Mouse (Mus musculus) megakaryocyte, embryonic 14.5 days (primary cell): ENCODE results near the gene Gpr146. TPM values are rescaled to one million over a fixed set of nuclear protein-coding genes. Genes with fewer than 3 reads are reported as not detected.
A peak's percentile ranks its signal among the peaks of the same experiment; 100 is the strongest.

Experiments
- H3K27me3 ChIP-seq: replicated peaks from 2 replicates; pipeline ENCODE3; 2012; ENCODE audit warnings: inconsistent platforms
- H3K36me3 ChIP-seq: replicated peaks from 2 replicates; pipeline ENCODE3; 2012; ENCODE audit warnings: low read length, inconsistent platforms, mixed read lengths
- H3K4me1 ChIP-seq: 2 replicates; pipeline ENCODE4 v1.6.1; 2012; ENCODE audit warnings: inconsistent platforms
- H3K4me3 ChIP-seq: replicated peaks from 2 replicates; pipeline ENCODE3; 2012; ENCODE audit warnings: moderate library complexity, mild to moderate bottlenecking, inconsistent platforms
- H3K9me3 ChIP-seq: 2 replicates; pipeline ENCODE4 v1.6.1; 2012; ENCODE audit warnings: inconsistent platforms
- FLI1 ChIP-seq: IDR thresholded peaks from 2 replicates; pipeline ENCODE4 v1.6.1; 2012; ENCODE audit warnings: low read length, inconsistent platforms, mixed read lengths
- GATA1 ChIP-seq: IDR thresholded peaks from 3 replicates; pipeline ENCODE4 v1.6.1; 2012; ENCODE audit warnings: mixed read lengths, low read length, inconsistent platforms, borderline replicate concordance
- polyA plus RNA-seq: library from polyadenylated mRNA; stranded (reverse); fragments of >175 nt; gene quantifications from 2 replicates; pipeline ENCODE4 v1.2.3, GENCODE M21; 2012; ENCODE audit warnings: low replicate concordance; ENCODE audit not compliant: insufficient read depth

The Gpr146 gene
- polyA plus RNA-seq, 1 experiment: 69.9 TPM

DNA sequence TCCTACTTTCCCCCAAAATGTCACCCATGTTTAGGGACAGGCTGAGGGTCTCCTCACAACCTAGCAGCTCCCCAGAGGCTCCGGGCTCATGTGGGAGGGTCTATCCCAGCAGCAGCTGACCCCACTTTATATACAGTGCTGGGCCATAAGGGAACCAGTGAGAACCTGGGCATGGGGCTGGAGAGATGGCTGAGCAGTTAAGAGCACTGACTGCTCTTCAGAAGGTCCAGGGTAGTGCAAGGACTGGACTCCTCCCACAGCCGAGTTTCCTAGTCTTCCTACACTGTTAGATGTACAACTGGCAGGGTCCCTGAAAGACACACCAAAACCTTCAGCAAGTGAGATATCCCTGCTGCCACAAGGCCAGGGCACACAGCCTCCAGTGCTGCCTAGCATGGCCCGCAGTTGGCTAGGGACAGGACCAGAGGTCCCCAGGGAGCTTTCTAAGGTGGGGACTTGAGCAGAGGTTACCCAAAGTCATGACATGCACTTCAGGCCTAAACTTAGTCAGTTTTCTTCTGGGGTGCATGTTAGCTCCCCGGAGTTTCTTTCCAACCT lies 19.9 kb downstream of the Gpr146 start:
- Histone ChIP-seq H3K36me3 (peaks cover 86% of the 10 kb centered on the region), H3K9me3 (no peaks in the 10 kb centered on the region), H3K27me3 (no peaks in the 10 kb centered on the region), H3K4me3 (peak overlapping the region; percentile 83), H3K4me1 (peaks cover 98% of the 10 kb centered on the region)
- TF ChIP-seq FLI1 (no peak), GATA1 (no peak)

DNA sequence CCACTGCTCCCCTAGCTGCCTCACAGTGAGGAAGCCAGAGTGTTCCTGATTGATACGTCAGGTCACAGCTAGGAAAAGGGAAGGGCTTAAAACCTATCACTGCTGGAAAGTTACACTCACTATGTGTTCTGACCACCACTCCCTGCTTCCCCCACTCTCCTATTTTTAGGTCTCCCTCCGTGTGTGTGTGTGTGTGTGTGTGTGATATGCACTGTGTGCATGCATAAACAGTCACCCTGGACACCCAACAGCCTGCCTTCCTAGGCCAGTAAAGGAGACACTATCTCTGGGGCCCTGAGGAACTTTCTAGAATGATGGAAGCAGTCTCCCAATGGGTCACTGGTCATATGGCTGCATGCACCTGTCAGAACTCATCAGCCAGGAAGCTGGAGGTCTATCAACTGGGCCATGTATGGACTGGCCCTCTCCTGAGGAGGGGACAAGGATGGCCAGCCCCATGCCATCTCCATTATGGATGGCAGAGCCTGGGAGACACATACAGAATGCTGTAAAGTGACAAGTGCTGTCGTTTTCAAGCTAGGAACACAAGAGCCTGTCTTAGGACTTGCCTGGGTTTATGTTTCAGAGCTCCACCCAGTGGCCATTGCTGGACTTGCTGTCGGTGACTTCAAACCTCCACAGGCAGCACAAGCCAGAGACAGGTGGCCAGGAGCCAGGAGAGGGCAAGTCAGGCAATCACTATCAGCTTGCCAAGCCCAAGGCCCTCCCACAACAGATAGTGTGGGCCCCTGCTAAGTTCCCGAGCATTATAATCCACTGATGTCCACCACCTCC lies 20.7 kb downstream of the Gpr146 start:
- Histone ChIP-seq H3K4me3 (peak overlapping the region; percentile 83), H3K27me3 (no peaks in the 10 kb centered on the region), H3K4me1 (peaks cover 98% of the 10 kb centered on the region), H3K36me3 (peaks cover 86% of the 10 kb centered on the region), H3K9me3 (no peaks in the 10 kb centered on the region)
- no peak for TF ChIP-seq FLI1
- TF ChIP-seq GATA1: no peak

- TF ChIP-seq GATA1 (no peak), FLI1 (no peak)
- no peaks in the 10 kb centered on the region for H3K9me3 ChIP-seq
- peak overlapping the region; percentile 30 for H3K4me3 ChIP-seq
- peaks cover 85% of the 10 kb centered on the region for H3K36me3 ChIP-seq
- no peaks in the 10 kb centered on the region for H3K27me3 ChIP-seq
- H3K4me1 ChIP-seq: peaks cover 98% of the 10 kb centered on the region
Measured at GRCm38 (mm10) chr5:139398786-139399185, 21.3 kb downstream of the Gpr146 start.

DNA sequence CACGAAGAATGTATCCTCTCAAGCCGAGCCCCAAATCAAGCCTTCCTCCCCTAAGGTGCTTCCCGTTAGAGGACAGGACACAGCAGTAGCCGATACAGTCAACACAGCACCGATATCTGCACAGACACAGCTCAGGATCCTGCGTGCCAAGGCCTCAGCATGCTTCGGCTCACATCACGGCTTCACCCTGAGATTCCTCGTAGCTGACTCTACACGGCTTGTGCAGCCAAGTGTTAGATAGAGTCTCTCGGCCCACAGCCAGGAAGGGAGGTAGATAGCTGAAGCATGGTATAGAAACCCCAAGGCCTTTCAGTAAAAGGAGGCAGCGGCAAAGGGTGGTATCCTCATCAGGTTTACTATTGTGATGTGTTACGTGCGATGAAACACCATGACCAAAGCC lies 22.5 kb downstream of the Gpr146 start:
- peak overlapping the region; percentile 23 for H3K4me3 ChIP-seq
- no peak for TF ChIP-seq FLI1
- no peak for TF ChIP-seq GATA1
- no peaks in the 10 kb centered on the region for H3K9me3 ChIP-seq
- H3K27me3 ChIP-seq: no peaks in the 10 kb centered on the region
- peaks cover 73% of the 10 kb centered on the region for H3K36me3 ChIP-seq
- peaks cover 98% of the 10 kb centered on the region for H3K4me1 ChIP-seq

GRCm38 (mm10) chr5:139402106-139402505 lies 24.6 kb downstream of the Gpr146 start:
- peaks cover 98% of the 10 kb centered on the region for H3K4me1 ChIP-seq
- no peak overlapping the region for H3K4me3 ChIP-seq
- TF ChIP-seq GATA1 (no peak), FLI1 (no peak)
- no peaks in the 10 kb centered on the region for H3K27me3 ChIP-seq
- no peaks in the 10 kb centered on the region for H3K9me3 ChIP-seq
- peaks cover 52% of the 10 kb centered on the region for H3K36me3 ChIP-seq

DNA sequence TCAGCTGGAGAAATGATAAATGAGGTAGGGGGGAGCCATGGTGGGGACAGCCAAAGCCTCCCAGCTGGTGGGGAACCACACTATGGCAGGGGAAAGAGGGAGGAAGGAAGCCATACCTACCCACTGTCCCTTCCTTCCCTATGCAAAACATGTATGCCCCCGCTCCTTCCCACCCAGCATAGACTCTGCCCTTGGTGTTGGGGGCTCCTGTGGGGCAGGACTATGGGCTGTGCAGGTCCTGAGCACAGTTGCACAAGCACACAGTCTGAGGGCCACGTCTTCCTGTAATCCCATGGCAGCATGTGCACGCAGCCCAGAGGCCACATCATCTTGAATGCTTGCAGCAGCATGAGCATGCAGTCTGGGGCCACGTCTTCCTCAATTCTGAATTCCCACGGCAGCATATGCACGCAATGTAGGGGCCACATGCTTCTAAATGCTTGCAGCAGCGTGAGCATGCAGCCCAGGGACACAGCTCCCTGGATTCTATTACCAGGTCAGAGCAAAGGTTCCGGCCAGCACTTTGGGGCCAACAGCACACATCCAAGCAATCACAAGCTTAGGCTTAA lies 26.3 kb downstream of the Gpr146 start:
- peak overlapping the region; percentile 90 for H3K4me3 ChIP-seq
- peaks cover 98% of the 10 kb centered on the region for H3K4me1 ChIP-seq
- no peaks in the 10 kb centered on the region for H3K9me3 ChIP-seq
- H3K36me3 ChIP-seq: peaks cover 50% of the 10 kb centered on the region
- TF ChIP-seq GATA1: no peak
- no peaks in the 10 kb centered on the region for H3K27me3 ChIP-seq

DNA sequence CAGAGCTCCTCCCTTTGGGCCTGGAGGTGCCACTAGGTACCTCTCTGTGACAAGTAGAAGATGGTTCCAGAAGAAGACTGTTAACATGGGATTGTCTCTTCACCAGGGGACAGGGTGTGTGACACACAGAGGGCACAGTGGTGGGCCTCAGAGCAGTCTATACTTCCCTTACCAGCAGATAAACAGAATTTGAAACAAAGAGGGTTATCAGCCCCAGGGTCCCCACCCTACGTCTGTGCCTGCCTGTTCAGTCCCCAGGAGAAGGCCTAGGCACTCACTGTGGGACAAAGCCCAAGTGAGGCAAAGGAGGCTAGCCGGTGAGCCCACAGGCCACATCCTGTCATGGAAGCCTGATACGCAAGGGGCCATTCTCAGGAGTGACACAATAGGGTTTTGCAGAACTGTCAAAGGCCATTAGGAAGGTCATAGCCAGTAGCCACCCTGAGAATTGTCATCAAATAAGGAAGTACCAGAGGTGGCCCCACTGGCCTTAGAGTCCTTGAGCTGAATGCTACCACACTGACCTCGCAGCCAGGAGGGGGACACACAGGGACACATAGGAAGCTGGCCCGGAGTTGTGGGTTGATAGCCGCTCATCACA lies 27.4 kb downstream of the Gpr146 start, which contains the start of gene C130050O18Rik:
Gene C130050O18Rik (plus strand): TSS at position 480 of the 601 bp plus-strand sequence.
- no peak for TF ChIP-seq FLI1
- 0 out of 3 replicates have a peak, but pooled peaks have one; percentile 10 for TF ChIP-seq GATA1
- Histone ChIP-seq H3K4me1 (peaks cover 98% of the 10 kb centered on the region), H3K9me3 (no peaks in the 10 kb centered on the region), H3K4me3 (peak within 1 kb of the TSS; percentile 90), H3K36me3 (peaks cover 51% of the 10 kb centered on the region), H3K27me3 (no peaks in the 10 kb centered on the region)

DNA sequence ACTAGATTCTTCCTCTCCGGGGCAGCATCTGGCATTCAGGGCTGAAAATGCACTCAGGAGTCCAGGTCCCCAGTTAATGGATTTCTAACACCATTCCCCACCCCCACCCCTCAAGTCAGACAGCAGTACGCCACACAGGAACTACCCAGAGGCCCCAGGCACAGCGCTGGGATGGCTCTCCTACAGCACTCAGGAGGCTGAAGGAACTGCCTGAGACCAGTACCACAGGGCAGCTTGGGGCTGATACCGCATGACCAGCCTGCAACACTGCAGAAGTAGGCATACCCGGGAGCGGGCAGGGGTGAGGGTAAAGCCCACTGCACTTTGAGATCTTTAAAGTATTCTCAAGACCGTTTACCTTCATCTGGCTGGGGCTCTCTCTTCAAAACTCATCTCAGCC lies 28.0 kb downstream of the Gpr146 start:
- Histone ChIP-seq H3K27me3 (no peaks in the 10 kb centered on the region), H3K4me3 (peak overlapping the region; percentile 90), H3K9me3 (no peaks in the 10 kb centered on the region), H3K4me1 (peaks cover 98% of the 10 kb centered on the region), H3K36me3 (peaks cover 51% of the 10 kb centered on the region)
- TF ChIP-seq FLI1 (no peak), GATA1 (no peak)

GRCm38 (mm10) chr5:139405953-139406352 lies 28.5 kb downstream of the Gpr146 start:
- Histone ChIP-seq H3K4me1 (peaks cover 98% of the 10 kb centered on the region), H3K36me3 (peaks cover 51% of the 10 kb centered on the region), H3K4me3 (peak overlapping the region; percentile 90), H3K9me3 (no peaks in the 10 kb centered on the region), H3K27me3 (no peaks in the 10 kb centered on the region)
- TF ChIP-seq GATA1: no peak
- no peak for TF ChIP-seq FLI1
